Mouse (Mus musculus) heart, adult 18-20 months (tissue): ENCODE measurements around the gene Cts6. TPM values are rescaled to one million over a fixed set of nuclear protein-coding genes. Genes with fewer than 3 reads are reported as not detected.
"Not testable (repeated sequence)": the region's sequence is repeated elsewhere in the genome, so short reads cannot be mapped to it uniquely, and the experiment has no call there.

Experiments
- DNase-seq, 2 experiments: peaks; one replicate each; pipeline ENCODE4 v3.0.0; 2021 to 2022; ENCODE audit warnings: mixed read lengths in 1 of 2
- long read RNA-seq, 2 experiments: library from polyadenylated mRNA; stranded (forward); transcript quantifications; one replicate each; pipeline ENCODE4 v2.0.0; 2021
- total RNA-seq, 2 experiments: library from RNA; stranded (reverse); gene quantifications; 2 replicates each; pipeline ENCODE4 v1.2.3; 2021

Cts6 gene
- total RNA-seq: not detected
- long read RNA-seq, experiment 1: 0 reads
- long read RNA-seq, experiment 2: 0 reads

- no peak for DNase-seq
Observed at GRCm38 (mm10) chr13:61203310-61203709, at the start of gene Cts6. Gene Cts6 (minus strand): TSS chr13:61203410.

GRCm38 (mm10) chr13:61241076-61241947 is 38.1 kb upstream of the Cts6 start:
- peak; percentile 42 to 60 for DNase-seq

GRCm38 (mm10) chr13:61185151-61185933 is 17.9 kb downstream of the Cts6 start:
- DNase-seq: not testable (repeated sequence)

GRCm38 (mm10) chr13:61164622-61165021 is 38.6 kb downstream of the Cts6 start:
- no peak for DNase-seq

GRCm38 (mm10) chr13:61164156-61164555 is 39.1 kb downstream of the Cts6 start, which contains the start of gene Ctsr:
Gene Ctsr (minus strand): TSS chr13:61164256.
- no peak for DNase-seq

Other genes with a start within 250 kb of the Cts6 start
- gene Ctsj, start 197.5 kb downstream of the Cts6 start, total RNA-seq: not detected
- gene Ctsq, start 162.8 kb downstream of the Cts6 start, total RNA-seq: not detected
- not detected for gene Ctsr, start 39.2 kb downstream of the Cts6 start, total RNA-seq
- gene Cts8, start 51.9 kb upstream of the Cts6 start, total RNA-seq: not detected
- not detected for gene Gm49398, start 85.4 kb upstream of the Cts6 start, total RNA-seq
- gene Cts7, start 154.8 kb upstream of the Cts6 start, total RNA-seq: not detected